Mouse (Mus musculus) G1E-ER4 (cell line): ENCODE data around the gene Bbx. TPM values are rescaled to one million over a fixed set of nuclear protein-coding genes. Genes with fewer than 3 reads are reported as not detected.

ENCODE experiments used
- GATA1 ChIP-seq: IDR thresholded peaks from one replicate; pipeline ENCODE4 v1.8.0; 2012; ENCODE audit warnings: low read length, inconsistent platforms
- polyA plus RNA-seq: library from polyadenylated mRNA; stranded (reverse); fragments of >175 nt; gene quantifications from 2 replicates; pipeline ENCODE4 v1.2.3, GENCODE M21; 2012

The Bbx gene
- polyA plus RNA-seq = 2.2 and 2.6 TPM in 2 replicates

- no peak for TF ChIP-seq GATA1
Measured at GRCm38 (mm10) chr16:50432062-50432878, at the start of gene Bbx. Gene Bbx, minus strand, starts transcription at chr16:50432390.

DNA sequence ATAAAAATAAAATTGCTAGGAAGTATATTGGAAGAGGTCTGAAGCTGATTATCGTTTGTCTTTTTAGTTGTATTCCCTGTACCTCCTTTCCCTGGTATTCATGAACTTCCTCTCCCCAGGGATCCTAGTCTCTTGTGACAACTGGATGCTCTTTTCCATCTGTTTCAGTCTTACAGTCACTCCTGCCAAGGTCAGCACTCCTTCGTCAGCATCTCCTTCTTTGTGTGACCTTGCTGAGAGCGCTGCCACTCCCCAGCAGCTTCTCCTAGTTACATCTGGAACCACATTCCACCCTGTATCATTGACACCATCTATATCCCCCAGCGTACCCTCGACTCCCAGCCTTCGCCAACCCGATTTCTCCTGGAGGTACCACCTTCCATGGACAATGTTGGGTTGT lies 49.7 kb upstream of the Bbx start:
- TF ChIP-seq GATA1 = no peak

GRCm38 (mm10) chr16:50481341-50481740 lies 49.2 kb upstream of the Bbx start:
- no peak for TF ChIP-seq GATA1

GRCm38 (mm10) chr16:50478695-50479094 lies 46.5 kb upstream of the Bbx start:
- no peak for TF ChIP-seq GATA1

DNA sequence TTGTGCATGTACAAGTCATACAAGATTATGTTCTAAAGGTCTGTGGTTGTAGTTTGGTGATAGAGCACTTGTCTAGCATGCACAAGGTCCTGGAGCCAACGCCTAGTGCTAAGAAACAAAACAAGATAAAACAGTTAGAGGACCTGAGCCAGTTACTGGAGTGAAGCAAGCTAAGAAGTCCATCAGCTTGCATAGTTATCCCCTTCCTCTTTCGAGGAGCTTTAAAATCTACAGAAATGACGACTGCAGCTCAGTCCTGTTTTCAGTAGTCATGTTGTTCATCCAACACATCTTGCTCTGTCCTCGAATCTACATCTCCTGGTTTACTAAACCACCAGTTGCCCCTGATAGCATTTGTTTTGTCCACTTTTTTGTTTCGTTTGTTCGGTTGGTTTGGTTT lies 45.4 kb upstream of the Bbx start:
- TF ChIP-seq GATA1 = no peak

DNA sequence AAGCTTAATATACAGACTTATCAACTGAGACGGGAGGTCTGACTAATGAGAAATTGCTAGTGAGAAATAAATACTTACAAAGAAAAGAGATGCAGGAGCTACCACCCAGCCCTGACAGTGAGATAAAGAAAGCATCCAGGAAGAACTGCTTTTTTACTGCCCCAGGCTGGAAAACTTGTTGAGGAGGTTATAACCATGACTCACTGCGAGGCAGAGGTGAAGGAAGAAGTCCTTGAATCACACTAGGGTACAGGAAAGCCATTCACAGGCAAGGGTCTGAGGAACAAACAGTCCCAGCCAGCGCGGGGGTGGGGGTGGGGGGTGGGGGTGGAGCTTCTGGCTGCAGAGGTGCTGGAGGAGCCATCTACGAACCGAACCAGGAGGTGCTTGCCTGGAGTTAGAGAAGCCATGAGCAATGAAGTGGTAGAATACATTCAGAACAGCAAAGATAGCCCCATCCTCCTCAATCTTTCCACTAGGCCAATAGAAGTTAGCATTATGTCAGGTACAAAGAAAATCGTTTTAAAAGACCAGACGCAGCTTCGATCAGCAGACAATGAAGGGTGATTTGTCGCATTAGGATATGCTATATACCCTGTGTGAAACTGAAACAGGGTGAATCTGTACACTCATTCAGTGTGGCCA lies 30.2 kb upstream of the Bbx start:
- no peak for TF ChIP-seq GATA1

- no peak for TF ChIP-seq GATA1
Measured at GRCm38 (mm10) chr16:50459146-50459545, 27.0 kb upstream of the Bbx start.

- no peak for TF ChIP-seq GATA1
Measured at GRCm38 (mm10) chr16:50456053-50456452, 23.9 kb upstream of the Bbx start.

GRCm38 (mm10) chr16:50449086-50449485 lies 16.9 kb upstream of the Bbx start:
- no peak for TF ChIP-seq GATA1

GRCm38 (mm10) chr16:50445014-50445413 lies 12.8 kb upstream of the Bbx start:
- TF ChIP-seq GATA1 = no peak

GRCm38 (mm10) chr16:50438816-50439215 lies 6.6 kb upstream of the Bbx start:
- TF ChIP-seq GATA1 = no peak

- TF ChIP-seq GATA1 = no peak
Measured at GRCm38 (mm10) chr16:50437788-50438187, 5.6 kb upstream of the Bbx start.

DNA sequence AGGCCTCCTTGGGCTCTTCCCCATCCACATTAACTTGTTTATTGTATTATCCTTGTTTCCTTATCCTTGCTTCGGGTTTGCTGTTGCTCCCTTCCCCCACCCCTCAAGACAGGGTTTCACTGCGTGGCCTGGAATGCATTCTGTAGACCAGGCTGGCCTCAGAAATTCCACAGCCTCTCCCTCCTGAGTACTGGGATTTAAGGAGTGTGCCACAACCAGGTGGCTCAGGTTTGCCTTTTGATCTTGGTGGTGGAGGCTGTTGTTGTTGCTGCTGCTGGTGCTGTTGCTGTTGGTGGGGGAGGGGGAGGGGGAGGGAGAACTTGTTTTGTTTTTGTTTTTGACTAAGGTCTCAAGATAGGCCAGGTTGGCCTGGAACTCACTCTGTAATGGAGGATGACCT lies 5.1 kb upstream of the Bbx start:
- TF ChIP-seq GATA1 = no peak

- no peak for TF ChIP-seq GATA1
Measured at GRCm38 (mm10) chr16:50431011-50431981, 894 bp downstream of the Bbx start.

- no peak for TF ChIP-seq GATA1
Measured at GRCm38 (mm10) chr16:50430515-50430877, 1.7 kb downstream of the Bbx start.

DNA sequence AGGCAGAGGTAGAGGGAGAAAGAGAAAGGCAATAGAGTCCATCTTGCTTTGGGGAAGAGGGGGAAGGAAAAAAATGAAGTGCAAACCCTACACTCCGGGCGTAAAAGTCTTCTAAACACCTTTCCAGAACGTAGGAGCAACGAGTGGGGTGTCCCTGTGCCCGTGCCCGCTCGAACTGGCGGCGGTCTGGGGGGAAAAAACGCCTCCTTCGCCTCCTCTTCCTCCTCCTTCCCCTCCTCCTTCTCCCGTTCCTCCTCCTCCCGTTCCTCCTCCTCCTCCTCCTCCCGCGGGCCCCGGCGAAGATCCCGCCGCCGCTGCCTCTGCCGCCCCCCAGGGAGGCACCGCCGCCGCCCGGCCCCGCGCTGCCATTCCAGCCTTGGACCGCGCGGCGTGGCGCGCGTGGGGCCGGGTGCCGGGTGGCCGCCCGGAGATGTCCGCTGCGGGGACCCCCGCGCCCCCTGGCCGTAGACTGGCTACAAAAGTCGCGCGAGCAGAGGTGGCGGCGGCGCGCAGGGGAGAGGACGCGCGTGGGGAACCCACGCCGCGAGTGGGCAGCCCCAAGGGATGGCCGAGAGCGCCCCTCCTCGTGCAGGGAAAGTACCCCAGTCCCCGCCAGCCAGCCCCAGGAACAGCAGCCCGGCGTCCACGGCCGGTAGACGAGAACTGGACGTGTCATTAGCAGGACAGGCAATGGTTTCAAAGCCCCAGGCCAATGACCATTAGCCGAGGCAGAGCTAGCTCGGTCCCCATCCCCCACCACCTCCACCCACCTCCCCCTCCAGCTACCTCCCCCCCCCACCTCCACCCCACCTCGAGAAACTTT lies 2.3 kb downstream of the Bbx start:
- TF ChIP-seq GATA1 = no peak
